Mouse (Mus musculus) embryonic fibroblast, embryonic 13.5 days (primary cell): ENCODE measurements around the gene Gm20388.

Source experiments
- CTCF ChIP-seq: IDR thresholded peaks from 2 replicates; pipeline ENCODE4 v1.5.1; 2011; ENCODE audit warnings: mild to moderate bottlenecking, control low read depth, low read length, moderate library complexity, borderline replicate concordance; ENCODE audit not compliant: insufficient read depth
- POLR2A ChIP-seq: IDR thresholded peaks from 2 replicates; pipeline ENCODE4 v1.6.1; 2011; ENCODE audit warnings: low read depth, mild to moderate bottlenecking, control low read depth, low read length, moderate library complexity

- no peak for TF ChIP-seq CTCF
- TF ChIP-seq POLR2A, result peak; percentile 37
Observed at GRCm38 (mm10) chr8:120276051-120276890, 365.6 kb downstream of the Gm20388 start.
